Mouse (Mus musculus) limb, embryonic 14.5 days (tissue): ENCODE measurements around the gene Gm5799. TPM values are rescaled to one million over a fixed set of nuclear protein-coding genes. Genes with fewer than 3 reads are reported as not detected.
"Not testable (repeated sequence)": the region's sequence is repeated elsewhere in the genome, so short reads cannot be mapped to it uniquely, and the experiment has no call there.

ENCODE experiments used
- ATAC-seq: fragments of 200-750 bp; cut with Nextera tagmentation; 2 replicates; pipeline ENCODE4 v1.8.0; 2017; ENCODE audit warnings: low read depth, moderate number of reproducible peaks, moderate TSS enrichment; ENCODE audit not compliant: low FRiP score
- DNase-seq: peaks from one replicate; pipeline ENCODE4 v3.0.0-alpha.2; 2015; ENCODE audit warnings: low spot score
- H3K27ac ChIP-seq: fragments of 300-500 bp; sonication (generic); replicated peaks from 2 replicates; pipeline ENCODE4 v1.5.1; 2014; ENCODE audit warnings: low read depth, mild to moderate bottlenecking, low read length, moderate library complexity, mixed read lengths
- H3K27me3 ChIP-seq: fragments of 300-500 bp; sonication (generic); 2 replicates; pipeline ENCODE4 v1.6.1; 2014; ENCODE audit warnings: low read length, mixed read lengths; ENCODE audit not compliant: control insufficient read depth, insufficient read depth
- H3K36me3 ChIP-seq: fragments of 300-500 bp; sonication (generic); 2 replicates; pipeline ENCODE4 v1.6.1; 2014; ENCODE audit warnings: mild to moderate bottlenecking, low read length, moderate library complexity, mixed read lengths; ENCODE audit not compliant: control insufficient read depth, insufficient read depth
- H3K4me1 ChIP-seq: fragments of 300-500 bp; sonication (generic); 2 replicates; pipeline ENCODE4 v1.6.1; 2014; ENCODE audit warnings: antibody characterized with exemption, low read length, mixed read lengths; ENCODE audit not compliant: control insufficient read depth, insufficient read depth
- H3K4me2 ChIP-seq: fragments of 300-500 bp; sonication (generic); replicated peaks from 2 replicates; pipeline ENCODE4 v1.6.1; 2014; ENCODE audit warnings: low read depth, mild to moderate bottlenecking, low read length, moderate library complexity; ENCODE audit not compliant: severe bottlenecking
- H3K4me3 ChIP-seq: fragments of 300-500 bp; sonication (generic); replicated peaks from 2 replicates; pipeline ENCODE4 v1.5.1; 2014; ENCODE audit warnings: low read length
- H3K9ac ChIP-seq: fragments of 300-500 bp; sonication (generic); 2 replicates; pipeline ENCODE4 v1.6.1; 2014; ENCODE audit warnings: mild to moderate bottlenecking, low read depth, low read length, moderate library complexity; ENCODE audit not compliant: severe bottlenecking
- H3K9me3 ChIP-seq: fragments of 300-500 bp; sonication (generic); 2 replicates; pipeline ENCODE4 v1.6.1; 2016; ENCODE audit warnings: low read length; ENCODE audit not compliant: control insufficient read depth
- WGBS: fragments of 180-500 bp; shearing (Covaris S2); extraction: QIAGEN DNeasy Blood & Tissue Kit; methylation state at CpG from one replicate; pipeline ENCODE4 v1.1.7; 2014; 5-methylcytosine and 5-hydroxymethylcytosine counted together
- polyA plus RNA-seq, 2 experiments: library from polyadenylated mRNA; depleted of rRNA in 1 of 2; stranded (reverse) in 1 of 2; unstranded in 1 of 2; fragments of >200 nt; fragmentation: Nextera tagmentation in 1 of 2; extraction: Ambion mirVana in 1 of 2; gene quantifications; 2 replicates each; pipeline versions ENCODE4 v1.2.1 to v1.2.3; 2012 to 2014

Gene Gm5799
- polyA plus RNA-seq, 2 experiments, result not detected

DNA sequence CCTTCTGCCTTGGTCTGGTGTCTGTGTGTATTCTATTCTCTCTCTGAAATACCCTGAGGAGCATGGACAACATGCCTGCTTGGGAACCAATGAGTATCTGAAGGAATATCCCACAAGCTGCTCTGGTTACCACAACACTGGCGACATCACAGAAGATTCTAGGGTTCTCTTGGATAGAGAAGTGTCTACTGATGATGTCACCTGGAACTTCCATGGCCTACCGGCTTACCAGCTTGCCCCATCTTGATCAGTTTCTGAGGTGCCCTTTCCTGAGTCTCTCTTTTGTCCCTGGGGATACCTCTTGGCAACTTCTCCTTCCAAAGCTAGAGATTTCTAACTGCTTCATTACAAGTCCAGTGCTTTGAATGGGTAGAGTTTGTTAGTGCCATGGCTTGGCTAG is 35.7 kb downstream of the Gm5799 start, which contains the start of gene Gm17654:
TSS of gene Gm17654 (minus strand) at position 101 of the 400 bp plus-strand sequence.
- H3K36me3 ChIP-seq, DNase-seq, H3K9ac ChIP-seq, H3K27me3 ChIP-seq, H3K4me1 ChIP-seq, H3K9me3 ChIP-seq, ATAC-seq, H3K27ac ChIP-seq, H3K4me2 ChIP-seq, H3K4me3 ChIP-seq: not testable (repeated sequence)
- WGBS, result 69% methylated on average over 1 of the region's 2 CpGs

Other genes with a start within 250 kb of the Gm5799 start
- gene Gm8127, start 249.7 kb upstream of the Gm5799 start, polyA plus RNA-seq (2012; rRNA removed), result not detected in 2 replicates
- not detected in 2 replicates for gene Gm8127, start 249.7 kb upstream of the Gm5799 start, polyA plus RNA-seq (2014; fragmentation: Nextera tagmentation; extraction: Ambion mirVana)
- not detected in 2 replicates for gene 1700001F09Rik, start 195.8 kb upstream of the Gm5799 start, polyA plus RNA-seq (2012; rRNA removed)
- not detected in 2 replicates for gene 1700001F09Rik, start 195.8 kb upstream of the Gm5799 start, polyA plus RNA-seq (2014; fragmentation: Nextera tagmentation; extraction: Ambion mirVana)
- not detected in 2 replicates for gene Gm8138, start 127.2 kb upstream of the Gm5799 start, polyA plus RNA-seq (2012; rRNA removed)
- not detected in 2 replicates for gene Gm8138, start 127.2 kb upstream of the Gm5799 start, polyA plus RNA-seq (2014; fragmentation: Nextera tagmentation; extraction: Ambion mirVana)
- gene Gm17654, start 35.6 kb downstream of the Gm5799 start, polyA plus RNA-seq (2012; rRNA removed), result not detected in 2 replicates
- not detected in 2 replicates for gene Gm17654, start 35.6 kb downstream of the Gm5799 start, polyA plus RNA-seq (2014; fragmentation: Nextera tagmentation; extraction: Ambion mirVana)
- not detected in 2 replicates for gene Gm10375, start 64.4 kb downstream of the Gm5799 start, polyA plus RNA-seq (2012; rRNA removed)
- not detected in 2 replicates for gene Gm10375, start 64.4 kb downstream of the Gm5799 start, polyA plus RNA-seq (2014; fragmentation: Nextera tagmentation; extraction: Ambion mirVana)
- not detected in 2 replicates for gene Gm8165, start 133.6 kb downstream of the Gm5799 start, polyA plus RNA-seq (2012; rRNA removed)
- not detected in 2 replicates for gene Gm8165, start 133.6 kb downstream of the Gm5799 start, polyA plus RNA-seq (2014; fragmentation: Nextera tagmentation; extraction: Ambion mirVana)
- gene Gm7324, start 154.3 kb downstream of the Gm5799 start, polyA plus RNA-seq (2012; rRNA removed), result 0.59 and 0.65 TPM in 2 replicates
- gene Gm7324, start 154.3 kb downstream of the Gm5799 start, polyA plus RNA-seq (2014; fragmentation: Nextera tagmentation; extraction: Ambion mirVana), result 0.97 and 1.9 TPM in 2 replicates
- not detected in 2 replicates for gene Gm16506, start 183.9 kb downstream of the Gm5799 start, polyA plus RNA-seq (2012; rRNA removed)
- not detected in 2 replicates for gene Gm16506, start 183.9 kb downstream of the Gm5799 start, polyA plus RNA-seq (2014; fragmentation: Nextera tagmentation; extraction: Ambion mirVana)
- not detected in 2 replicates for gene Gm6526, start 204.3 kb downstream of the Gm5799 start, polyA plus RNA-seq (2012; rRNA removed)
- gene Gm6526, start 204.3 kb downstream of the Gm5799 start, polyA plus RNA-seq (2014; fragmentation: Nextera tagmentation; extraction: Ambion mirVana), result not detected in 2 replicates
- not detected in 2 replicates for gene Gm8180, start 241.2 kb downstream of the Gm5799 start, polyA plus RNA-seq (2012; rRNA removed)
- gene Gm8180, start 241.2 kb downstream of the Gm5799 start, polyA plus RNA-seq (2014; fragmentation: Nextera tagmentation; extraction: Ambion mirVana), result not detected in 2 replicates